Mouse (Mus musculus) spleen, adult 2 months (tissue): ENCODE results near the gene Lpo.

Experiments
- CTCF ChIP-seq: fragments of 200-500 bp; IDR thresholded peaks from 2 replicates; pipeline ENCODE4 v1.5.1; 2011; ENCODE audit warnings: mild to moderate bottlenecking, inconsistent platforms; ENCODE audit not compliant: insufficient read depth, insufficient read length, insufficient replicate concordance; ENCODE audit errors: extremely low read depth
- POLR2A ChIP-seq: fragments of 200-500 bp; IDR thresholded peaks from 2 replicates; pipeline ENCODE4 v1.6.1; 2011; ENCODE audit warnings: low read depth, low read length, inconsistent platforms

DNA sequence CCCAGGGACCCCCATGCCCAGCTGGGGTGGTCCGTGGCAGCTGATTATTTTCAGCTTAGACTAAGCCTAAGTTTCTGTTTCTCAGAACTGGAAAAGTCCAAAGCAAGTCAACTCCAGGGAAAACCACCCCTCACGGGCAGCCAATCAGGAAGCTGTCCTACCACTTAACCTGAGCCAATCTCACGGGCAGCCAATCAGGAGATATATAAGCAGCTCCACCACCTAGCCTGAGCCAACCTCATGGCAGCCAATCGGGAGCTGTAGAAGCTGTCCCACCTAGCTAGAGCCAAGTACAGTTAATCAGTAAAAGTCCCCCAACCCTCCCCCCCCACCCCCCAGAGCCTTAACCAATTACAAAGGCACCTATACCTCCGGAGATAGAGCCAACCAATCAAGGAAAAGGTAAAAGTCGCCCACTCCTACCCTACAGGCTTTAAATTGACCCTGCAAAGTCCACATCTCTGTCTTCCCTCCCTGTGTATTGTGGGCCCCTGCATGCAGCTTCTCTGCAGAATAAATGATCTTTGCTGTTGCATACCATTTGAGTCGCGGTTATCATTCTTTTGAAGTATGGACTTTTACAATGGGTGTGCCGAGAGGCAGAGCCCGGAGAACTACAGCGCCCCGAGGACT is 19.0 kb upstream of the Lpo start:
- TF ChIP-seq POLR2A (no peak), CTCF (no peak)
